Mouse (Mus musculus) embryonic fibroblast, embryonic 13.5 days (primary cell): ENCODE measurements around the gene Nutm2.

Experiments
- CTCF ChIP-seq: IDR thresholded peaks from 2 replicates; pipeline ENCODE4 v1.5.1; 2011; ENCODE audit warnings: mild to moderate bottlenecking, control low read depth, low read length, moderate library complexity, borderline replicate concordance; ENCODE audit not compliant: insufficient read depth
- POLR2A ChIP-seq: IDR thresholded peaks from 2 replicates; pipeline ENCODE4 v1.6.1; 2011; ENCODE audit warnings: low read depth, mild to moderate bottlenecking, control low read depth, low read length, moderate library complexity

DNA sequence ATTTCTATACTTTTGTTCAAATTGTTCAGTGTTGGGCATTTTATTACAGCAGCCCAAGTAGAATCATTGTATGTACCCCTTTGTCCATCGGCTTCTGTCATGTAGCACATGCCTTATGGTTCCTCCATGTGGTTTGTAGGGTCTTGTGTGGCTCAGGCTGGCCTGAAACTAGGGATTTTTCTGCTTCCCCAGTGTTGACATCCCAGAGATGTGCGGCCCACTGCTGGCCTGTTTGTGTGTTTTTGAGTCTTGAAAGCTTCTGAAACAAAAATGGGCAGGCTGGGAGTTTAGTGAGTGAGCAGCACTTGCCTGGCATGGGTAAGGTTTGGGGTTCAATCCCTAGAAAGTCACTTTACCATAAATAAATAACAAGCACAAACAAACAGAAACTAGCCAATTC, 42.6 kb upstream of the Nutm2 start:
- no peak for TF ChIP-seq POLR2A
- no peak for TF ChIP-seq CTCF
